Mouse (Mus musculus) forebrain, embryonic 15.5 days (tissue): Measurements from ENCODE around the gene Sema4c. TPM values are rescaled to one million over a fixed set of nuclear protein-coding genes. Genes with fewer than 3 reads are reported as not detected.

Experiments used
- ATAC-seq: fragments of 200-750 bp; cut with Nextera tagmentation; replicated peaks from 2 replicates; pipeline ENCODE4 v1.8.0; 2017; ENCODE audit warnings: mild to moderate bottlenecking, moderate TSS enrichment, moderate library complexity
- H3K27ac ChIP-seq: fragments of 300-500 bp; sonication (generic); replicated peaks from 2 replicates; pipeline ENCODE4 v1.5.1; 2015; ENCODE audit warnings: mild to moderate bottlenecking, inconsistent platforms
- H3K27me3 ChIP-seq: fragments of 300-500 bp; sonication (generic); 2 replicates; pipeline ENCODE4 v1.6.1; 2015; ENCODE audit warnings: inconsistent platforms
- H3K36me3 ChIP-seq: fragments of 300-500 bp; sonication (generic); 2 replicates; pipeline ENCODE4 v1.6.1; 2015; ENCODE audit warnings: mild to moderate bottlenecking, inconsistent platforms
- H3K4me1 ChIP-seq: fragments of 300-500 bp; sonication (generic); 2 replicates; pipeline ENCODE4 v1.6.1; 2015; ENCODE audit warnings: inconsistent platforms
- H3K4me2 ChIP-seq: fragments of 300-500 bp; sonication (generic); replicated peaks from 2 replicates; pipeline ENCODE4 v1.6.1; 2015; ENCODE audit warnings: mild to moderate bottlenecking, inconsistent platforms
- H3K4me3 ChIP-seq: fragments of 300-500 bp; sonication (generic); 2 replicates; pipeline ENCODE4 v1.5.1; 2015; ENCODE audit warnings: mild to moderate bottlenecking, inconsistent platforms
- H3K9ac ChIP-seq: fragments of 300-500 bp; sonication (generic); replicated peaks from 2 replicates; pipeline ENCODE4 v1.6.1; 2015; ENCODE audit warnings: mild to moderate bottlenecking, inconsistent platforms
- H3K9me3 ChIP-seq: fragments of 300-500 bp; sonication (generic); 2 replicates; pipeline ENCODE4 v1.6.1; 2016; ENCODE audit warnings: inconsistent platforms
- WGBS: fragments of 180-500 bp; shearing (Covaris S2); methylation state at CpG from one replicate; pipeline ENCODE4 v1.1.7; 2015; ENCODE audit warnings: mixed read lengths; 5-methylcytosine and 5-hydroxymethylcytosine counted together
- polyA plus RNA-seq: library from polyadenylated mRNA; unstranded; fragments of >200 nt; fragmentation: Nextera tagmentation; extraction: Ambion mirVana; gene quantifications from 2 replicates; pipeline ENCODE4 v1.2.1, GENCODE M21; 2015

Sema4c gene
- polyA plus RNA-seq, 1 experiment from 2014 or later = 38.6 TPM

DNA sequence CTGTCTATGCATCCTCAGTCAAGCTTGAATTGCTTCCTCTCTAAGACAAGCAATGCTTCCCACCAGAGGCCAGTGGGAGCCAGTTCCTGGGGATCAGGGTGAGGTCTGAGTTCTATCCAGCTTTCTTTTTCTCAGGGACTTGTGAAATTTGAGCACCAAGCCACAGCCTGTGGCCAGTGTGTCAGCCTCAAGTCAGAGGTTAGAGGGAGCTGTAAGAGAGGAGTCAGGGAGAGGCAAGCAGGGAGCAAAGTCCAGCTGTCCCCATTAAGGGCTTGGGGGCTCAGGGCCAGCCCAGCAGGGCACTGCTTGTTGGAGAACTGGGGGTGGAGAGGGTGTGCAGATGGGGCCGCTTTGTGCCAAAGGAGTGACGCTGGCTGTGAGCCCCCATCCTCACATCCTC lies 5.0 kb upstream of the Sema4c start:
- Histone ChIP-seq H3K36me3 (no peaks in the 10 kb centered on the region), H3K4me1 (peaks cover 8% of the 10 kb centered on the region), H3K27ac (no peak overlapping the region), H3K27me3 (0 out of 2 replicates have a peak, but pooled peaks cover 3% of the 10 kb centered on the region), H3K4me2 (no peak overlapping the region), H3K4me3 (no peak overlapping the region), H3K9me3 (no peaks in the 10 kb centered on the region), H3K9ac (no peak overlapping the region)
- WGBS = 76% methylated on average over 2 of the region's 2 CpGs
- ATAC-seq = no peak

GRCm38 (mm10) chr1:36562388-36562787 lies 4.2 kb upstream of the Sema4c start:
- Histone ChIP-seq H3K4me2 (no peak overlapping the region), H3K9ac (no peak overlapping the region), H3K9me3 (no peaks in the 10 kb centered on the region), H3K4me1 (peaks cover 8% of the 10 kb centered on the region), H3K4me3 (no peak overlapping the region), H3K27ac (no peak overlapping the region), H3K27me3 (0 out of 2 replicates have a peak, but pooled peaks cover 3% of the 10 kb centered on the region), H3K36me3 (no peaks in the 10 kb centered on the region)
- ATAC-seq = no peak
- WGBS = 74% methylated on average over 4 of the region's 4 CpGs

- no peak overlapping the region for H3K4me2 ChIP-seq
- no peak for ATAC-seq
- H3K4me3 ChIP-seq = no peak overlapping the region
- H3K36me3 ChIP-seq = no peaks in the 10 kb centered on the region
- no peaks in the 10 kb centered on the region for H3K9me3 ChIP-seq
- 58% methylated on average over 6 of the region's 6 CpGs for WGBS
- H3K4me1 ChIP-seq = peaks cover 10% of the 10 kb centered on the region
- no peak overlapping the region for H3K9ac ChIP-seq
- H3K27ac ChIP-seq = no peak overlapping the region
- H3K27me3 ChIP-seq = 0 out of 2 replicates have a peak, but pooled peaks cover 3% of the 10 kb centered on the region
Measured at GRCm38 (mm10) chr1:36560903-36561302, 2.8 kb upstream of the Sema4c start.

DNA sequence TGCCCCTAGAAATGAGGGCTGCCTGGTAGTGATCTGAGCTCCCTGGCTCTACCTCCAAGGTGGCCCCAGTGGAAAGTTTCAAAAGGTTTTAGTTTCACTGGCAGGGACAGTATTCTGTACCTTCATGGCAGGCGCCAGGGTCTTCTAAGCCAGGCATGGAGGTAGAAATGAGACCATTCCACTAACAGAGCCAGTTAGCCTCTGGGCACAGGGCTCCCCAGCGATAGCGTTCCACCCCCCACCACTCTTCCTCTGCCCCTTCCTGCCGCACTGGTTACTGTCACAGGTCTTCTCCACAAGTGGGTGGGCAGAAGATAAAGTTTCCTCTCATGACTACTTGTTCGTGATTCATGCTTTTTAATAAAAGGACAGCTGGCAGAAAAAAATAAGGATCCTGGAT lies 1.7 kb upstream of the Sema4c start:
- WGBS = 66% methylated on average over 5 of the region's 5 CpGs
- Histone ChIP-seq H3K27me3 (0 out of 2 replicates have a peak, but pooled peaks cover 3% of the 10 kb centered on the region), H3K27ac (no peak overlapping the region), H3K36me3 (0 out of 2 replicates have a peak, but pooled peaks cover 5% of the 10 kb centered on the region), H3K9me3 (no peaks in the 10 kb centered on the region), H3K4me1 (peaks cover 20% of the 10 kb centered on the region), H3K4me2 (no peak overlapping the region), H3K4me3 (no peak overlapping the region), H3K9ac (no peak overlapping the region)
- no peak for ATAC-seq

DNA sequence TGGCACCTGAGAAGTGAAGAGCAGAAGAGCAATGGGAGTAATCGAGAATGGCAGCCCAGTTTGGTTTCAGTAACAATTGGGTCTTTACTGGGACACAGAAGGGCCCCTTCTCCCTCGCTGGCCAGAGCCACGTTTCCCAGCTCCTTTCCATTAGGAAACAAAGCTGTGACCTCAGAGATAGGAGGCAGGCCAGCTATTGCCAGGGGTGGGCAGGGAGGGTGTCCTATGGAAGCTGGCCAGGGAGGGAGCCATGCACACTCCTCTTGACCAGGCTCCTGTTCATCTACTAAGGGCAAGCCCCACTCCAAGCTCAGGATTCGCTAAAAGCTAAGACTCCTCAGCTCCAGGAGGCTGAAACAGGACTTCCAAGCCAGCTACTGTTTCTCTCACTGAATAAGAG lies 1.1 kb upstream of the Sema4c start:
- H3K9me3 ChIP-seq = no peaks in the 10 kb centered on the region
- no peak for ATAC-seq
- H3K36me3 ChIP-seq = peaks cover 11% of the 10 kb centered on the region; the same call in 1 of the 2 replicates
- no peak overlapping the region for H3K4me2 ChIP-seq
- peaks cover 26% of the 10 kb centered on the region for H3K4me1 ChIP-seq
- H3K27me3 ChIP-seq = 0 out of 2 replicates have a peak, but pooled peaks cover 3% of the 10 kb centered on the region
- 0 out of 2 replicates have a peak overlapping the region, but pooled peaks have one; percentile 98 for H3K27ac ChIP-seq
- 9% methylated on average over 4 of the region's 4 CpGs for WGBS
- peak overlapping the region; percentile 79; the same call in 1 of the 2 replicates for H3K4me3 ChIP-seq
- H3K9ac ChIP-seq = no peak overlapping the region

- ATAC-seq = peak; percentile 75
- WGBS = under 1% methylated on average over 48 of the region's 48 CpGs
- H3K27me3 ChIP-seq = 0 out of 2 replicates have a peak, but pooled peaks cover 3% of the 10 kb centered on the region
- peaks cover 33% of the 10 kb centered on the region for H3K4me1 ChIP-seq
- peak overlapping the region; percentile 98 for H3K27ac ChIP-seq
- peak overlapping the region; percentile 79 for H3K4me3 ChIP-seq
- H3K36me3 ChIP-seq = peaks cover 28% of the 10 kb centered on the region
- H3K4me2 ChIP-seq = peak overlapping the region; percentile 94
- peak overlapping the region; percentile 100 for H3K9ac ChIP-seq
- no peaks in the 10 kb centered on the region for H3K9me3 ChIP-seq
Measured at GRCm38 (mm10) chr1:36557457-36558011, 615 bp downstream of the Sema4c start.

DNA sequence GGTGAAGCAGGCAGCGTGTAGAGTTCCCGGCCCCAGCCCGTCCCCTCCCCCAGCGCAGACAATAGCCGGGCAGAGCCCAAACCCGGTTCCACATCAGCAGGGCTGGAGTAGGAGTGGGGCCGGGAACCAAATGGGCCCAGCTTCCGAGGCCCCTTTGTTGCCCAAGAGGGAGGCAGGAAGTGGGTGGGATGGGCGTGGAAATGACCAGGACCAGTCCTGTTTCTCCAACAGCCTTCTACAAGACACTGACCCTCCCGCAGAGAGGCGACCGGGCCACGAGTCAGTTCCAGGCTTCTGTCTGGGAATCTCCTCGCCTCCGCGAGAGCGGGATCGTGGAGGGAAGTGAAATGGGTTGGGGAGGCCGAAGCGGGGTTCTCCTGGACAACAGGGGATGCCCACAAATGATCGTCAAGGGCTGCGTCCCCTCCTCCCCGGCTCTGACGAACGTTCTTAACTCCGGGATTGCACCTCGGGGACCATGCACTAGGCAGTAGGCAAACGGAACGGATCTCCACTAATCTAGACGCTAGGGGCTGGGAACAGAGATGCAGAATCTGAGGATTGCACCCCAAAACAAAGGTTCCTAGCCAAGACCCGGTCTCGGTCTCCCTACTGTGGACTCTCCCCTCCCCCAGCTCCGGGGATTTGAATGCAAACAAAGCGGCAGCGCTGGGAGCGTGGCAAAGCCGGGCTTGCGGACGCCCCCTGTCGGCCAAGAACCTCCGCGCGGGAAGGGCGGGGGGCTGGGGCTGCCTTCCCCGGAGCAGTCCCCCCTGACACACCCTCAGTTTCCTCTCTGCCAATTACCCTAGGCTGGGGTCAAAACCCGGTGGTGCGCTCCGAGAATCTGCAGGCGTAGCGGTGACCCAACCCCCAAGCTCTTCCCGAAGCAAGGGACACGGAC lies 1.3 kb downstream of the Sema4c start:
- H3K27me3 ChIP-seq = 0 out of 2 replicates have a peak, but pooled peaks cover 3% of the 10 kb centered on the region
- WGBS = under 1% methylated on average over 52 of the region's 52 CpGs
- peak overlapping the region; percentile 98 for H3K27ac ChIP-seq
- H3K36me3 ChIP-seq = peaks cover 35% of the 10 kb centered on the region
- no peaks in the 10 kb centered on the region for H3K9me3 ChIP-seq
- peak overlapping the region; percentile 79 for H3K4me3 ChIP-seq
- peak overlapping the region; percentile 100 for H3K9ac ChIP-seq
- peaks cover 33% of the 10 kb centered on the region for H3K4me1 ChIP-seq
- peak; percentile 86 for ATAC-seq
- H3K4me2 ChIP-seq = peak overlapping the region; percentile 94

DNA sequence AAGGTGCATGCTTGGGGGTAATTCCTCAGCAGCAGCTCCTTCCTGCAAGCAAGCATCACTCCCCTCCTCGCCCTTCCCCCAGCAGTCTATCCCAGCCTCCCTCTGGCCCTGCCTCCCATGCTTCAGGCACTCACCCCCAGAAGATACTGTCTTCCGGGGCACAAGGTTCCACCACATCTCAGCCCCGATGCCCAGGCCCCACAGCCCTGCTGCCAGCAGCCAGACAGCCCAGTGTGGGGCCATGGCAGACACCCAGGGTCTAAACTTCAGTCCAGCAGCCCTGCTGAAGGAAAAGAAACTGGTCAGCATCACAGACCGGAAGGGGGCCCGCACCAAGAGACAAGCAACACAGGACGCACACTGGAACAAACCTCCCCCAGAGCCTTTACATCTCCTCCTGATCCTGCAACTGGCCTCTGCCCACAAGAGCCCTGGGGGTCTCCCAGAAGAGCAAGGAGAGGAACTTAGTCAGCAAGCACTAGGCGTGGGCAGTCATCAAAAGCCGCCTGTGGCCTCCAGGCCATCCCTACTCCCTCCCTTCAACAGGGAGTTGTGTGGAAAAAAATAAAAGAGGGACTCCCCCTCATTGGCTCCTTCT lies 2.3 kb downstream of the Sema4c start:
- 3% methylated on average over 8 of the region's 8 CpGs for WGBS
- no peaks in the 10 kb centered on the region for H3K9me3 ChIP-seq

DNA sequence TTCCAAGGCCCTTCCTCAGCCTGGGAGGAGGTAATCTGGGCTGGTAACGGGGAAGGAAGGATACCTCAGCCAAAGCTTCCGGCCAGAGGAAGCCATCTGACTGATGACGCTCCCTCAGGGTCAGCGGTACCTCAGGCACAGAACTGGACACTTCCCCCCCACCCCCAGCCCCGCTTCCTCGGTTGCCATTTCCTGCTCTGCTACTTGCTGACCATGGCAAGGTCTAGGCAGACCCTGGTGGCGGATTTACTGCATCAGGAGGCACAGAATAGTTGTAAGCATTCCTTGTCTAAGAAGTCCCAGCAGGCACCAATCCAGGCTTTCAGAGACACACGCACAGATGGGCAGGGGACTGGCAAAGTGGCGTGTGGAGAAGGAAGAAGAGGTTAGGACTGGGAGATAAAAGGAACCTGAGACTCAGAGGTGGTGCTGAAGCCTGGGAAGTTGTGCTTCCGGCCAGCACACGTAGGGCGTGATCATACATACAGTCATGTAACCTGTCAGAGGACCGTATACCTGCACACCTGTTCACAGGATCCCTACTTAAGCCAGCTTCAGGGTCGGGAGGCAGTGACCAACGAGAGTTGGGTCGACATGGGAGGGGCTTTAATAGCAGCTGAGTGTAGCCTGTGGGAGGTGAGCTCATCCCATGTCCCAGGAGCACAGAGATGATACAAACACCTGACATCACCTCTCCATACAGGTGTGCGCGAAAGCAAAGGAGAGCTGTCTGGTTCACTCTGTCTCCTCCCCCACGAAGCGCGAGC lies 3.3 kb downstream of the Sema4c start:
- 79% methylated on average over 21 of the region's 21 CpGs for WGBS
- no peaks in the 10 kb centered on the region for H3K9me3 ChIP-seq
- H3K36me3 ChIP-seq = peaks cover 55% of the 10 kb centered on the region

More for the DNA sequence above, 2.3 kb downstream of the Sema4c start:
- Histone ChIP-seq H3K27ac (peak overlapping the region; percentile 98), H3K4me2 (peak overlapping the region; percentile 94), H3K27me3 (no peaks in the 10 kb centered on the region), H3K4me3 (peak overlapping the region; percentile 79), H3K36me3 (peaks cover 44% of the 10 kb centered on the region), H3K4me1 (peaks cover 33% of the 10 kb centered on the region), H3K9ac (peak overlapping the region; percentile 100)
- ATAC-seq = no peak

GRCm38 (mm10) chr1:36552506-36552905 lies 5.6 kb downstream of the Sema4c start:
- no peak overlapping the region for H3K9ac ChIP-seq
- no peak for ATAC-seq
- peaks cover 51% of the 10 kb centered on the region for H3K4me1 ChIP-seq
- H3K27ac ChIP-seq = no peak overlapping the region
- WGBS = 85% methylated on average over 16 of the region's 16 CpGs
- no peak overlapping the region for H3K4me2 ChIP-seq
- no peaks in the 10 kb centered on the region for H3K9me3 ChIP-seq
- no peak overlapping the region for H3K4me3 ChIP-seq
- peaks cover 65% of the 10 kb centered on the region for H3K36me3 ChIP-seq
- H3K27me3 ChIP-seq = no peaks in the 10 kb centered on the region

More for the DNA sequence above, 3.3 kb downstream of the Sema4c start:
- H3K27ac ChIP-seq = 0 out of 2 replicates have a peak overlapping the region, but pooled peaks have one; percentile 2
- ATAC-seq = no peak
- peak overlapping the region; percentile 100 for H3K9ac ChIP-seq
- H3K4me2 ChIP-seq = peak overlapping the region; percentile 94
- no peaks in the 10 kb centered on the region for H3K27me3 ChIP-seq
- H3K4me1 ChIP-seq = peaks cover 36% of the 10 kb centered on the region
- H3K4me3 ChIP-seq = peak overlapping the region; percentile 79

DNA sequence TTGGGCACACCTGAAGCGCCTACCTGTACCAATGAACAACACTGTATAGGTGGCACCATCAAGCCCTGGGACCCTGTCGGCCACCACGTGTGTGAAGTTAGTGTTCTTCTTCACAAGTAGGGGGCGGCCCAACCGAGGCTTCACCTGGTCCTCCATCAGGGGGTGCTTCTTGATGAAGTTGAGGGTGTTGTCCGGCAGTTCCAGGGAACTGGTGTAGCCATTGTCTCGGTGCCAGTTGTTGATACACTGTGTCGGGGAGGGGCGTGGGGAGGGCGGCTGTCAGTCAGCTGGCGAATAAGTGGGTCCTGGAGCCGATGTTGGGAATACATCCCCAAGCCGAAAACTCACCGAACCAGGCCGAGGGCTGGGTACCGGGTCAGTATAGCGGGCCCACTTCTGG lies 6.2 kb downstream of the Sema4c start:
- Histone ChIP-seq H3K27ac (no peak overlapping the region), H3K4me3 (no peak overlapping the region), H3K4me2 (no peak overlapping the region), H3K9ac (no peak overlapping the region), H3K36me3 (peaks cover 65% of the 10 kb centered on the region), H3K27me3 (no peaks in the 10 kb centered on the region), H3K4me1 (peaks cover 54% of the 10 kb centered on the region), H3K9me3 (no peaks in the 10 kb centered on the region)
- no peak for ATAC-seq
- 86% methylated on average over 17 of the region's 17 CpGs for WGBS
